Mouse (Mus musculus) embryonic stem cell, embryonic (primary cell): Measurements from ENCODE around the gene C2cd3.

ENCODE experiments used
- CTCF ChIA-PET, 4 experiments: fragments of 300-600 bp in 2 of 4; fragments of 350-600 bp in 2 of 4; sonication (Branson Sonifier 250); formaldehyde crosslinking; loops; one replicate each; lab custom pipeline; 2022; ENCODE audit warnings: inconsistent platforms in 2 of 4; lab: Charles Lee
- POLR2A ChIA-PET, 4 experiments: fragments of 300-600 bp in 2 of 4; fragments of 350-600 bp in 2 of 4; sonication (Branson Sonifier 250); formaldehyde crosslinking; loops; one replicate each; lab custom pipeline; 2022; ENCODE audit warnings: antibody characterized with exemption in 4 of 4, inconsistent platforms in 1 of 4; lab: Charles Lee

Gene C2cd3

DNA sequence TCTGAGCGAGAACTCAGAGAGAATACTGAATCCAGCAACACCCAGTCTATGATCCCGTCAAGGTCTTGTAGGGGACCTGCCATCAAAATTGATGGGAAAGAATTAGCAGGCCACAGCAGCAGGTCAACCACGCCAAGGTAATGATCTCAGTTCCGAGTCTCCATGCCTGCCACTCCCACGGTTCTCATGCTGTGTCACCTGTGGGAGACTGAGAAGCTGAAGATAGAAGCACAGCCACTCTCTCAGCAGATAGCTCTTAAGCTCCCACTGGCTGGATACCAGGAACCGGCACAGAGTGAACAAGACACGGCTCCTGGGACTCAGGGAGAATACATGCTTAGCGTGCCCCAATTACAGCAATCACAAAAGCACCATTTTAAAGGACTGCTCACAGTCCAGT, 18.1 kb downstream of the C2cd3 start:
- CTCF ChIA-PET, result no interaction called here
- POLR2A ChIA-PET, result interaction anchor here in 1 of 4 experiments (3.0 kb wide), 1 partner anchor 9 kb away, joined by 11 read pairs; no protein-coding TSS in a partner anchor

DNA sequence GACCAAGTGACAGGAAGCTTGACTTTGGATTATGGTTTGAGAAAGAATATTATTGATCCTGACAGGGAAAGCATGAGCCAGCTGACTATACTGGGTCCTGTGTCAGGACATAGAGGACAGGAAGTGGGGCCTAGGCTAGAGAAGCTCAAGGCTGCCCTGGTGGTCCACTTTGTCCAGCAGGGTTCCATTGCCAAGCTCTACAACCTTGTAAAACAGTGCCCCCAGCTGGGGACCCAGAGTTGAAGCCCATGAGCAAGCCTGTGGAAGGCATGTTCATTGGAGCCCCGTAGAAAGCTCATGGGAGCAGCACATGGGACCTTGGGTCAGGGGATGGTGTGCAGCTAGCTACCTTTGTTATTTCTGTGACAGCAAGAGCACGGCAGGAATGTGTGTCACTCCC, 20.2 kb downstream of the C2cd3 start:
- CTCF ChIA-PET, result interaction anchor here in 2 of 4 experiments (1.0 to 1.5 kb wide), 4 partner anchors 11 to 129 kb away, joined by 3 to 6 read pairs (median 3); no protein-coding TSS in a partner anchor

DNA sequence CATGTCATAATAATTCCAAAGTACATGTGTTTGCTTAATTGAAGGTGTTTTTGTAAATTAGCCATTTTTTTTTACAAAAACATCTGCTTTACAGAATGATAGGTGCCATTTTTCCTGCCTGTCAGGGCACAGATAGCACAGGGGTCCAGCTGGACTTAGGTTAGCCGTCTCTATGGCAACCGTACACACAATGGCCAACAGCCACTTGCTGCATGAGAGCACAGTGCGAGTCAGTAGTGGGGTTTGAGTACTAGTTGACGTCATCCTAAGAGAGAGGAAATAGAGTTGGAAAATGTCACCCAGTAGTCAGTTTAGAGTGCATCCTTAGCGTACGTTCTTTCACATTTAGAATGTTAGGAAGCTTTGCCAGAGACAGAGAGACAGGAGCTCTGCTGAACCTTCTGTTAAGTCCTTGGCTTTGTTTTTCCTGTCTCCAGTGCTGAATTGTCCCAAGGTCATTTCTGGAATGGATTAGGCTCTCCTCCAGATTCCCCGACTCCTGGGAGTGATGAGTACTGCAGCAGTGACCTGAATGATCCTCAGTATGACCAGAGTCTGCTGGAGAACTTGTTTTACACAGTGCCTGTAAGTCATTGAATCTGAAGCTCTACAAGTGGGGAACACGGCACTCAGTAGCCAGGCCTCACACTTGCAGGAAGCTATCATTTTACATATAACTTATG, 27.3 kb downstream of the C2cd3 start:
- ChIA-PET CTCF (interaction anchor here in 1 of 4 experiments (0.6 kb wide), 1 partner anchor 740 kb away, joined by 3 read pairs; no protein-coding TSS in a partner anchor), POLR2A (interaction anchor here in 1 of 4 experiments (0.9 to 1.5 kb wide), 2 partner anchors 11 to 12 kb away, joined by 3 to 4 read pairs; no protein-coding TSS in a partner anchor)

More for the DNA sequence above, 20.2 kb downstream of the C2cd3 start:
- POLR2A ChIA-PET, result interaction anchor here in 1 of 4 experiments (1.4 to 3.0 kb wide), 2 partner anchors 12 to 21 kb away, joined by 3 to 11 read pairs; partner anchors contain the start of genes C2cd3 and Ppme1

DNA sequence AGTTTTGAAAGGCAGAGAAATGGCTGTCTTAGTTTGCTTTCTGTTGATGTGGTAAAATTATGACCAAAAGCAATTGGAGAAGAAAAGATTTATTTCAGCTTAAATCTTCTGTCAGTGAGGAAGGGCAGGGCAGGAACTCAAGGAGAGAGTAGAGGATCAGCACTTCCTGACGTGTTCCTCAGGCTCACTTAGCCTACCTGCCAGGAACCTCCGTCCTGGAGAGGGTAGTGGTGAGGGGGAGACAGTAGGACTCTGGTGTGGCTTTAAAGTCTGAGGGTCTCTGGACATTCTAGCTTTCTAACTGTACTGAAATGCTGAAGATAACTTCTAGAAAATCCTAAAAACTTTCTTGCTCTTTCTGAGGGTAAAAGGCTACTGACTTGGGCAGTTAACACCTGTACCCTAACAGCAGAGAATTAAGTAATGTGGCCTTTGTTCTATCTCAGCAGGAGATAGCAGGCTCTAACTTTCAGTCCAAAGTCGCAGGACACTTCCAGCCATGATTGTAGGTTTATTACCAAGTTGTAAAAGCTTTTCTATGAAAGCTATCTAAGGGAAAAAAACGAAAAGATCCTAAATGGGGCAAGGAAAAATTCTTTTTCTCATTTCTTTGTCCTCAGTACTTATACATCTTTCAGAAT, 29.0 kb downstream of the C2cd3 start:
- POLR2A ChIA-PET, result interaction anchor here in 1 of 4 experiments (0.9 kb wide), 1 partner anchor 1766 kb away, joined by 3 read pairs; no protein-coding TSS in a partner anchor

DNA sequence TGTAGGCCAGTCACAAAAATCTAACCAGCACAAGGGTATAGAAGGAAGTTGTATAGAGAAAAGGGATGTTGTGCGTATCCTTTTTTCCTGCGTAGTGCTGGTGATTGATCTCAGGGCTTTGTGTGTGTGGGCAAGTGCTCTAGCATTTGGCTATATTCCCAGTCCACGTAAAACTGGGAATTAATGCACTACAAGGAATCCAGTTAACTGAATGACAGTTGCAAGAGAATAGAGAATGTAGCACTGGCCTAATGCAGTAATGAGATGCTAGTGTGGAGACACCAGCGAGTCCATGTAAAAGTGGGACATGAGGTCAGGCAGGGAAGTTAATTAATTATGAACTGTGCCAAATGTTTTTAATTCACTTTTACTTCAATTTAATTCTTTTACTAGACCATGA, 30.7 kb downstream of the C2cd3 start:
- POLR2A ChIA-PET, result no interaction called here
- CTCF ChIA-PET, result no interaction called here

More for the DNA sequence above, 29.0 kb downstream of the C2cd3 start:
- CTCF ChIA-PET, result interaction anchor here in 2 of 4 experiments (0.7 kb wide), 2 partner anchors 72 to 122 kb away, joined by 3 to 4 read pairs; partner anchors contain the start of gene Ucp3 (in 1 of the 2)

DNA sequence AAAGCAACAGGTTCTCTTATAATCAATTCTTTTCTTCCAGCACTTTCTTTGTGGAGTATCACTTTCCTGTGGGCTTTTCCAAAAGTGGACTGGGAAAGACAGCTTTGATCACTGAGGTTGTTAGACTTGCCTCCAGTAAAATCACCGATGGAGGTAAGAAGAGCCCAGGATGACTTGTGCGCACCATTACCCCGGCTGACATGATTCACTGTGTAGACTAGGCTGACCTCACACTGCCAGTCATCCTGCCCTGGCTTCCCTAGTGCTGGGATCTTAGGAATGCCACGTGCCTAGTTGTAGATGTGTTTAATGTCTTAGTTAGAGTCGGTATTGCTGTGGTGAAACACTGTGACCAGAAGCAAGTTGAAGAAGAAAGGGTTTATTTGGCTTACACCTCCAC, 35.6 kb downstream of the C2cd3 start:
- POLR2A ChIA-PET, result no interaction called here
- CTCF ChIA-PET, result no interaction called here

DNA sequence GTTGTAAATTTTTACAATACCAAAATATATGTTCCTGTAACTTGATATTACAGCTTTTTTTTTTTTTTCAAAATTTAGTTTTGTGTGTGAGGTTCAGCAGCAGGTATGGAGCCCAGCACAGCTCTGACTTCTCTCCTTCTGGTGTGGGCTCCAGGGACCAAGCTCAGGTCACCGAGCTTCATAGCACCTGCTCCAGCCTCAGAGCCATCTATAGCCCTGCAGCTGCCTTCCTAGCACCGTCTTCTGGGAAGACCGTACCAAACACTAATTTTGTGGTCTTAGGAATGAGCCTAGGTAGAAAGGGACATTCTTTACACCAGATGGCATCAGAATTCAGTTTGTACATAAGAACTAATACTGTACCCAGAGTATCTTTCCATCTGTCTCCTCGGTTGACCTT, 36.7 kb downstream of the C2cd3 start:
- CTCF ChIA-PET, result interaction anchor here in 1 of 4 experiments (0.6 kb wide), 1 partner anchor 420 kb away, joined by 4 read pairs; no protein-coding TSS in a partner anchor
- POLR2A ChIA-PET, result interaction anchor here in 1 of 4 experiments (0.7 to 1.1 kb wide), 2 partner anchors 86 to 215 kb away, joined by 3 read pairs; no protein-coding TSS in a partner anchor

DNA sequence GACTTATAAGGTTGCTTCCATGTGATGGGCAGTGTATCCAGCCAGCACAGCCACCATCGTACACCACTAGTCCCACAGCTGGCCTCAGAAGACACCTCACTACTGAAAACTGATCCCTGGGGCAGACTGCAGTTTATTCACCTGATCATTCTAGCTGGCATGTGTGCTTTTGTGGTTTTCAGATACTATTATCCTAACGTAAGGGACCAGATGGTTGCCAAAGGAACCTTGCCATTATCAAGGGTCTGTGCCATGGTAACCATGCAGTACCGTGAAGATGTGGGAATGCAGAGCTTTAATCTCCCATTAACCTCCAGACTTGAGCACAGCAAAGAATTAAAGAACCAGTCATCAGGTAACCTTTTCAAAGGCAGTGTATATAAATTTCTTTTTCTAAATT, 53.8 kb downstream of the C2cd3 start:
- ChIA-PET POLR2A (interaction anchor here in 2 of 4 experiments (1.1 to 1.4 kb wide), 2 partner anchors 13 to 70 kb away, joined by 3 to 5 read pairs; no protein-coding TSS in a partner anchor), CTCF (no interaction called here)

DNA sequence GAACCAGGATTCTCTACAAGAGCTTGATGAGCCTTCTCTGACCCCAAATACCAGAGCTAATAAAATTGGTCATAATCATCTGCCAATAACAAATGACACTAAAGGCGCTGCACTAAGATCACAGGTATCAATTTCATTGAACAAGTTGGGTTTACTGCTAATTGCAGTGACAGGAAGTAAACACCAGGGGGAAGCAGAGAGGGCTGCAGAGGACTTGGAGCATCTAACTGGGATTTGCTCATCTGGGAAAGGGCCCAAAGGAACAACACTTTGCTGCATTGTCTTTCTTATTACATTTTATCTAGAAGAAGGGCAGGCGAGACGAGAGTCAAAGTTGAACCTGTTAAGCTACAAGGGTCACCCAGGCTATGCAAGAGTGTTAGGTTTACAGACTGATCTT, 57.1 kb downstream of the C2cd3 start:
- POLR2A ChIA-PET, result interaction anchor here in 1 of 4 experiments (0.8 to 2.3 kb wide), 4 partner anchors 16 to 76 kb away, joined by 3 to 8 read pairs (median 4); no protein-coding TSS in a partner anchor
- CTCF ChIA-PET, result interaction anchor here (0.6 to 1.5 kb wide), 5 partner anchors 16 to 235 kb away, joined by 3 to 8 read pairs (median 3); no protein-coding TSS in a partner anchor

DNA sequence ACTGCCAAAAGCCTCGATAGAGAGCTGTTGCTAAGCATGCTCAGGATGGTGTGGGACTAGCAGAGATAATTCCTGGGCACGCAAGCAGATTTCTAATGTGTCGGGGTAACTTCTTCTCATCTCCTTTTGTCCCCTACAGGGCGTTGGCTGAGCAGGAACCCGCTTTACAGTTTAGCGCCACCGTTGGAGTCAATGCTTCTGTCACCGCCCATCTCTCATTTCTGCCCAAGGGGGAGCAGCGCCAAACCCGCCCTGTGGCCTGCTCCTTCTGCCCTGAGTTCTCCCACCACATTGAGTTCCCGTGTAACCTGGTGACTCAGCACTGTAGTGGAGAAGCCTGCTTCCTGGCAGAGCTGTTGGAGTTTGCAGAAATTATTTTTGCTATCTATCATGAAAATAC, 57.9 kb downstream of the C2cd3 start:
- CTCF ChIA-PET, result interaction anchor here in 3 of 4 experiments (0.8 to 1.5 kb wide), 3 partner anchors 17 to 68 kb away, joined by 3 to 5 read pairs (median 3); no protein-coding TSS in a partner anchor
- POLR2A ChIA-PET, result interaction anchor here in 2 of 4 experiments (1.1 to 2.3 kb wide), 3 partner anchors 66 to 73 kb away, joined by 3 to 8 read pairs (median 4); no protein-coding TSS in a partner anchor

DNA sequence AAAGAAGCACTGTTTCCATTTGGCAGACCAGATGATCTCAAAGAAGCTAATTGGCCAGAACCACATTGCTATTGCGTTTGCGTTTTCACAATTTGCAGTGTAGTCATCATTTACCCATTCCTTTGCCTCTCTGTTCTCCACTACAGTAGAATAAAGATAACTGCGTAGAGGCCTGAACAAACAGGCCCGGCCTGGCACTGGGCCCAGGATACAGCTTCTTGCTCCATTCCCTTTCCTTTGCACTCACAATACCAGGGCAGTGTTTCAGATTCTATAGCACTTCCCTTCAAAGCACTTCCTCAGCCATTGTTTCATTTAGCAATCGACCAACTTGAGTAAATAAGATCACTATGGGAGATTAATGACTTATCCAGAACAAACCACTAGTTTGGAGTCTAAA, 59.1 kb downstream of the C2cd3 start:
- ChIA-PET CTCF (interaction anchor here in 2 of 4 experiments (0.6 to 1.0 kb wide), 2 partner anchors 18 to 28 kb away, joined by 3 read pairs; no protein-coding TSS in a partner anchor), POLR2A (no interaction called here)

DNA sequence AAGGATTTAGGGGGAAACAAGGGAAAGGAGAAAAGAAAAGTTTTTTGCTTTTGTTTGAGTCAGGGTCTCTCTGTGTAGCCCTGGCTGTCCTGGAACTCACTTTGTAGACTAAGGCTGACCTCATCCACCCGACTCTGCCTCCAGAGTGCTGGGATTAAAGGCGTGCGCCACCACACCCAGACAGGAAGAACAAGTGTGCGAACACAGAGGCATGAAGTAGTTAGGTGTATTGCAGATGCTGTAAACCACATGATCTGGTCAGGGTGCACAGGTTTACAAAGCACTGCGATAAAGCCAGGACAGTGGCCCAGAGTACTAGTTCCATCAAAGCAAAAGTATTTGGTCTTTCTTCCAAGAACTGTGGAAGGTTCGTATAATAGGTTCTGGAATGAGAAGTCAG, 61.3 kb downstream of the C2cd3 start:
- POLR2A ChIA-PET, result interaction anchor here in 1 of 4 experiments (1.0 to 1.4 kb wide), 4 partner anchors 10 to 69 kb away, joined by 3 to 4 read pairs (median 3); no protein-coding TSS in a partner anchor

DNA sequence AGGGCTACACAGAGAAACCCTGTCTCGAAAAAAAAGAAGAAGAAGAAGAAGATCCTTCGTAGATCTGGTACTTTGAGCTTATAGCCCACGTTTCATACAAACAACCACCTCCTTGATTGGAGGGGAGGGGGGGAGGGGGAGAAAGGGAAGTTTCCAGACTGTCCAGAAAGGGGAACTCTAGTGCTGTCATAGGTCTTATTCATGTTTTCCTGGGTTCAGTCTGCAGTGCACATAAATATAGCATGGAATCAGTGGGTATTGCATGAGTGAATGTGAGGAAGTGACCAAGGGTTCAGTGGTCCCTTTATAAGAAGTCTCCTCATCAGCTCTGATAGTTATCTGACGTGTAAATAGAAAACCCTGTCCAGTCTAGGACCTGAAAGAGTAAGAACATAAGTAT, 71.7 kb downstream of the C2cd3 start:
- POLR2A ChIA-PET, result interaction anchor here in 1 of 4 experiments (1.1 to 1.4 kb wide), 2 partner anchors 11 to 51 kb away, joined by 3 to 6 read pairs; no protein-coding TSS in a partner anchor
- CTCF ChIA-PET, result no interaction called here

More for the DNA sequence above, 61.3 kb downstream of the C2cd3 start:
- CTCF ChIA-PET, result interaction anchor here in 1 of 4 experiments (0.7 kb wide), 1 partner anchor 60 kb away, joined by 6 read pairs; no protein-coding TSS in a partner anchor

DNA sequence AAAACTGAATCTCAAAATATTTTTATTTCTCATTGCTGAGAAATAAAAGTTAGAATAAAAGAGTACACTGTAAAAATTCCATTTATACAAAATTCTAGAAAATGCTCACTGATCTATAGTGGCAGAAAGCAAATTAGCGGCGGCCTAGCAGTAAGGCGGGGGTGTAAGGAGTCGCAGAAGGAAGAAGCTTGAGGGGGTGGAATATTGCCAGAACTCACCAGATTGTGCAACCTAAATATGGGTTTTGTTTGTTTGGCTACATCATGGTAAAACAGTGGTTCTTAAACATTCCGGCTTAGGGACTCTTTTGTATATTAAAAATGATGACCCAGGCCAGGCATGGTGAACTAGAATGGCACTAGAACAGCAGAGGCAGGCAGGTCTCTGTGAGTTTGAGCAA, 74.2 kb downstream of the C2cd3 start:
- CTCF ChIA-PET, result no interaction called here

DNA sequence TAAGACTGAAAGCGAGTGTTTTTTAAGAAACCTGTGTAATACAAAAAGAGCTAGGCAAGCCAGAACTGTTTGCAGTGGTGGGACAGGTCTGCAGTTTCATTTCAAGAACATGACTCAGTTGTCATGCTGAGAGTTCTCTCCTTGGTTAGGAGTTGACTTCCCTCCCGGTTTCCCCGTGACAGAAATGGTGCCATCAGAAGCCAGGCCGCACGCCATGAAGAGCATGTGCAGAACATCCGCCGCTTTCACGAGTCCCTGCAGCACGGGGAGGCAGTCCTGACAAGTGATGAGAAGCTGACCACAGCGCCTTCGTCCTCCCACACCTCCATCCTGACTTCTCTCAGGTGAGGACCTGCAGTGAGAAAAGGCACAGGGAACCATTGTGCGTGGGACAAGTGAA, 76.5 kb downstream of the C2cd3 start:
- CTCF ChIA-PET, result no interaction called here
- POLR2A ChIA-PET, result interaction anchor here in 1 of 4 experiments (1.8 kb wide), 1 partner anchor 46 kb away, joined by 6 read pairs; no protein-coding TSS in a partner anchor

More for the DNA sequence above, 74.2 kb downstream of the C2cd3 start:
- POLR2A ChIA-PET, result interaction anchor here in 1 of 4 experiments (0.9 to 1.0 kb wide), 2 partner anchors 48 to 60 kb away, joined by 3 to 5 read pairs; no protein-coding TSS in a partner anchor

DNA sequence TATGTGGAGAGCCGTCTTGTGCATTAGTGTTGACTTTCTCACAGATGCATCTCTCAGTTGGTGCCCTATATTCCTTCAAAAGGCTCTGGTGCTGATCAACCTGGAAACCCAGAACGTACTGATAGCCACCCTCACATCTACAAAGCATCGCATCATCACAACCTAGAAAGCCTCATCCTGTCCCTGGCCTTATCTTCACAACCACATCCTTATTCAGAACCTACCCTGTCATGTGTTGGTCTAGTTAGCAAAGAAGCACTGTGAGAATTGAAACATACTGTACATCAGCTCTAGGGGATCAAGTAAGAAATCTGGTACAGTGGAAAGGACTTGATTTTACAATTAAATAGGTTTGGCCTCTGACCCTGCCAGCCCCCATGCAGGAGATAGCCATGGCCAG, 77.0 kb downstream of the C2cd3 start:
- ChIA-PET CTCF (no interaction called here), POLR2A (interaction anchor here in 1 of 4 experiments (1.8 kb wide), 1 partner anchor 46 kb away, joined by 6 read pairs; no protein-coding TSS in a partner anchor)

DNA sequence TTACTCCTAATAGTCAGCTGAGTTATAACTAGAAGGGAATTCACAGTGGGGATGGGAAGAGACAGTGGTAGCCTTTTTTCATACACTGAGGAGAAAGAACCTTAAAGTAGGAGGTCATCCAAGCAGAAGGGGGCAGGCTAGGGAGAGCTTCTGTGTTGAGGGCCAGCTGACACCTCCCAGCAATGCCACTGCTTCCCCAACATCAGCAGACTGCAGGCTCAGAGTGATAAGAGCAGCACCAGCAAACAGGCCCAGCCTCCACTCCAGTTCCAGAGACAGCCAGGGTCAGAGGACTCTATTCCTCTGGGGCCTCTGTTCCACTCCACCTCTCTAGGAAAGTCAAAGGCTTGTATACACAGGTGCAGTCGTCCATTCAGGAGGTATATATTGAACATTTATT, 86.1 kb downstream of the C2cd3 start:
- CTCF ChIA-PET, result no interaction called here

DNA sequence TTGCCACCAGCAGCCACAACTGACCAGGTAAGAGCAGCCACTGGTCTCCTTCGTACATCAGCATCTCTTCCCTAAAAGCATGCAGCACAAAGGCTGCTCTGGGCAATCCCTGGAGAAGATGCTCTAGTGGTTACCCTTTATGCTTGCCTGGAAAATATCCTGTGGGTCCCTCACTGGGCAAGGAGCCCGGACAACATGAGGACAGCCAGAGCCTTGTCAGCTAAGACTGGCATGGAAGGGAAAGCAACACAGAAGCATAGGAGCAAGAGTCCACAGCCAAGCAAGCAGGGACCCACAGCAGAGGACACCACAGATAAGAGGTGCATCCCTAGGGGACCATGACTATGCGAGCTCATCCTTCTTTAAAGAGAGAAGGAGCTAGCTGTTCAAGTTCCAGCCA, 87.8 kb downstream of the C2cd3 start:
- POLR2A ChIA-PET, result no interaction called here
- CTCF ChIA-PET, result no interaction called here

More for the DNA sequence above, 86.1 kb downstream of the C2cd3 start:
- POLR2A ChIA-PET, result interaction anchor here in 1 of 4 experiments (1.0 kb wide), 1 partner anchor 76 kb away, joined by 3 read pairs; no protein-coding TSS in a partner anchor
